Mouse (Mus musculus) neural tube, embryonic 14.5 days (tissue): ENCODE results near the gene 9130409I23Rik. TPM values are rescaled to one million over a fixed set of nuclear protein-coding genes. Genes with fewer than 3 reads are reported as not detected.

Experiments
- ATAC-seq: fragments of 200-750 bp; cut with Nextera tagmentation; 2 replicates; pipeline ENCODE4 v1.8.0; 2017; ENCODE audit warnings: low read depth, mild to moderate bottlenecking, moderate TSS enrichment, moderate library complexity
- H3K27ac ChIP-seq: fragments of 300-500 bp; sonication (generic); 2 replicates; pipeline ENCODE4 v1.5.1; 2014; ENCODE audit warnings: low read depth, mild to moderate bottlenecking, control low read depth, low read length, moderate library complexity, mixed read lengths
- H3K27me3 ChIP-seq: fragments of 300-500 bp; sonication (generic); 2 replicates; pipeline ENCODE4 v1.6.1; 2014; ENCODE audit warnings: low read length; ENCODE audit not compliant: control insufficient read depth, insufficient read depth
- H3K36me3 ChIP-seq: fragments of 300-500 bp; sonication (generic); 2 replicates; pipeline ENCODE4 v1.6.1; 2014; ENCODE audit warnings: low read length, mixed read lengths; ENCODE audit not compliant: control insufficient read depth, insufficient read depth
- H3K4me1 ChIP-seq: fragments of 300-500 bp; sonication (generic); 2 replicates; pipeline ENCODE4 v1.6.1; 2014; ENCODE audit warnings: low read length; ENCODE audit not compliant: control insufficient read depth, insufficient read depth
- H3K4me2 ChIP-seq: fragments of 300-500 bp; sonication (generic); 2 replicates; pipeline ENCODE4 v1.6.1; 2014; ENCODE audit warnings: mild to moderate bottlenecking, low read depth, low read length, control low read depth
- H3K4me3 ChIP-seq: fragments of 300-500 bp; sonication (generic); 2 replicates; pipeline ENCODE4 v1.5.1; 2014; ENCODE audit warnings: low read depth, low read length, control low read depth, mixed read lengths
- H3K9ac ChIP-seq: fragments of 300-500 bp; sonication (generic); replicated peaks from 2 replicates; pipeline ENCODE4 v1.6.1; 2014; ENCODE audit warnings: low read depth, mild to moderate bottlenecking, control low read depth, low read length, mixed read lengths
- H3K9me3 ChIP-seq: fragments of 300-500 bp; sonication (generic); 2 replicates; pipeline ENCODE4 v1.6.1; 2016; ENCODE audit warnings: low read length; ENCODE audit not compliant: control insufficient read depth
- WGBS: fragments of 180-500 bp; shearing (Covaris S2); extraction: QIAGEN DNeasy Blood & Tissue Kit; methylation state at CpG from one replicate; pipeline ENCODE4 v1.1.7; 2014; 5-methylcytosine and 5-hydroxymethylcytosine counted together
- polyA plus RNA-seq: library from polyadenylated mRNA; unstranded; fragments of >200 nt; fragmentation: Nextera tagmentation; extraction: Ambion mirVana; gene quantifications from 2 replicates; pipeline ENCODE4 v1.2.1, GENCODE M21; 2014

Gene 9130409I23Rik
- polyA plus RNA-seq, 1 experiment from 2014 or later = not detected

GRCm38 (mm10) chr1:181061784-181062485 is 10.9 kb downstream of the 9130409I23Rik start:
- no peak overlapping the region for H3K27ac ChIP-seq
- H3K27me3 ChIP-seq = no peaks in the 10 kb centered on the region
- H3K9me3 ChIP-seq = no peaks in the 10 kb centered on the region
- H3K4me3 ChIP-seq = no peak overlapping the region
- H3K4me2 ChIP-seq = no peak overlapping the region
- no peaks in the 10 kb centered on the region for H3K36me3 ChIP-seq
- H3K4me1 ChIP-seq = no peaks in the 10 kb centered on the region
- no peak for ATAC-seq
- no peak overlapping the region for H3K9ac ChIP-seq
- WGBS = 71% methylated on average over 3 of the region's 3 CpGs

GRCm38 (mm10) chr1:181063991-181064390 is 13.0 kb downstream of the 9130409I23Rik start:
- no peaks in the 10 kb centered on the region for H3K27me3 ChIP-seq
- no peak overlapping the region for H3K4me3 ChIP-seq
- H3K36me3 ChIP-seq = no peaks in the 10 kb centered on the region
- ATAC-seq = no peak
- H3K4me2 ChIP-seq = no peak overlapping the region
- H3K9ac ChIP-seq = no peak overlapping the region
- no peaks in the 10 kb centered on the region for H3K9me3 ChIP-seq
- no peak overlapping the region for H3K27ac ChIP-seq
- 75% methylated on average over 2 of the region's 2 CpGs for WGBS
- no peaks in the 10 kb centered on the region for H3K4me1 ChIP-seq

GRCm38 (mm10) chr1:181064648-181065047 is 13.6 kb downstream of the 9130409I23Rik start:
- H3K27ac ChIP-seq = no peak overlapping the region
- WGBS = 84% methylated on average over 6 of the region's 6 CpGs
- no peak overlapping the region for H3K4me3 ChIP-seq
- no peaks in the 10 kb centered on the region for H3K9me3 ChIP-seq
- no peak overlapping the region for H3K4me2 ChIP-seq
- ATAC-seq = no peak
- no peaks in the 10 kb centered on the region for H3K27me3 ChIP-seq
- no peaks in the 10 kb centered on the region for H3K4me1 ChIP-seq
- no peaks in the 10 kb centered on the region for H3K36me3 ChIP-seq
- H3K9ac ChIP-seq = no peak overlapping the region

GRCm38 (mm10) chr1:181068344-181068743 is 17.3 kb downstream of the 9130409I23Rik start:
- Histone ChIP-seq H3K4me3 (no peak overlapping the region), H3K9ac (no peak overlapping the region), H3K4me1 (no peaks in the 10 kb centered on the region), H3K4me2 (no peak overlapping the region), H3K9me3 (no peaks in the 10 kb centered on the region), H3K27ac (no peak overlapping the region), H3K36me3 (no peaks in the 10 kb centered on the region), H3K27me3 (no peaks in the 10 kb centered on the region)
- ATAC-seq = no peak
- 81% methylated on average over 1 of the region's 1 CpGs for WGBS

GRCm38 (mm10) chr1:181069671-181070070 is 18.6 kb downstream of the 9130409I23Rik start:
- no peaks in the 10 kb centered on the region for H3K36me3 ChIP-seq
- 75% methylated on average over 11 of the region's 11 CpGs for WGBS
- no peak for ATAC-seq
- no peaks in the 10 kb centered on the region for H3K4me1 ChIP-seq
- H3K4me2 ChIP-seq = no peak overlapping the region
- H3K9ac ChIP-seq = no peak overlapping the region
- no peak overlapping the region for H3K4me3 ChIP-seq
- no peaks in the 10 kb centered on the region for H3K9me3 ChIP-seq
- H3K27ac ChIP-seq = no peak overlapping the region
- H3K27me3 ChIP-seq = no peaks in the 10 kb centered on the region

- no peak overlapping the region for H3K9ac ChIP-seq
- no peak overlapping the region for H3K27ac ChIP-seq
- no peak overlapping the region for H3K4me3 ChIP-seq
- no peaks in the 10 kb centered on the region for H3K9me3 ChIP-seq
- H3K27me3 ChIP-seq = no peaks in the 10 kb centered on the region
- H3K36me3 ChIP-seq = no peaks in the 10 kb centered on the region
- no peaks in the 10 kb centered on the region for H3K4me1 ChIP-seq
- no peak for ATAC-seq
- WGBS = 49% methylated on average over 5 of the region's 5 CpGs
- H3K4me2 ChIP-seq = no peak overlapping the region
Measured at GRCm38 (mm10) chr1:181073075-181073474, 22.0 kb downstream of the 9130409I23Rik start.

GRCm38 (mm10) chr1:181084021-181084420 is 33.0 kb downstream of the 9130409I23Rik start:
- H3K27me3 ChIP-seq = no peaks in the 10 kb centered on the region
- H3K27ac ChIP-seq = no peak overlapping the region
- no peaks in the 10 kb centered on the region for H3K36me3 ChIP-seq
- no peak overlapping the region for H3K4me3 ChIP-seq
- no peak overlapping the region for H3K9ac ChIP-seq
- no peak for ATAC-seq
- H3K9me3 ChIP-seq = no peaks in the 10 kb centered on the region
- no peaks in the 10 kb centered on the region for H3K4me1 ChIP-seq
- 51% methylated on average over 2 of the region's 2 CpGs for WGBS
- H3K4me2 ChIP-seq = no peak overlapping the region

- Histone ChIP-seq H3K36me3 (peaks cover 31% of the 10 kb centered on the region; the same call in 1 of the 2 replicates), H3K9me3 (no peaks in the 10 kb centered on the region), H3K27ac (no peak overlapping the region), H3K4me1 (no peaks in the 10 kb centered on the region), H3K27me3 (no peaks in the 10 kb centered on the region), H3K4me2 (no peak overlapping the region), H3K4me3 (no peak overlapping the region), H3K9ac (no peak overlapping the region)
- 84% methylated on average over 12 of the region's 12 CpGs for WGBS
- no peak for ATAC-seq
Measured at GRCm38 (mm10) chr1:181090048-181090447, 39.0 kb downstream of the 9130409I23Rik start.
